Mouse (Mus musculus): ENCODE data around the gene Triobp.
A peak's percentile ranks its signal among the peaks of the same experiment; 100 is the strongest.

Gene Triobp

DNA sequence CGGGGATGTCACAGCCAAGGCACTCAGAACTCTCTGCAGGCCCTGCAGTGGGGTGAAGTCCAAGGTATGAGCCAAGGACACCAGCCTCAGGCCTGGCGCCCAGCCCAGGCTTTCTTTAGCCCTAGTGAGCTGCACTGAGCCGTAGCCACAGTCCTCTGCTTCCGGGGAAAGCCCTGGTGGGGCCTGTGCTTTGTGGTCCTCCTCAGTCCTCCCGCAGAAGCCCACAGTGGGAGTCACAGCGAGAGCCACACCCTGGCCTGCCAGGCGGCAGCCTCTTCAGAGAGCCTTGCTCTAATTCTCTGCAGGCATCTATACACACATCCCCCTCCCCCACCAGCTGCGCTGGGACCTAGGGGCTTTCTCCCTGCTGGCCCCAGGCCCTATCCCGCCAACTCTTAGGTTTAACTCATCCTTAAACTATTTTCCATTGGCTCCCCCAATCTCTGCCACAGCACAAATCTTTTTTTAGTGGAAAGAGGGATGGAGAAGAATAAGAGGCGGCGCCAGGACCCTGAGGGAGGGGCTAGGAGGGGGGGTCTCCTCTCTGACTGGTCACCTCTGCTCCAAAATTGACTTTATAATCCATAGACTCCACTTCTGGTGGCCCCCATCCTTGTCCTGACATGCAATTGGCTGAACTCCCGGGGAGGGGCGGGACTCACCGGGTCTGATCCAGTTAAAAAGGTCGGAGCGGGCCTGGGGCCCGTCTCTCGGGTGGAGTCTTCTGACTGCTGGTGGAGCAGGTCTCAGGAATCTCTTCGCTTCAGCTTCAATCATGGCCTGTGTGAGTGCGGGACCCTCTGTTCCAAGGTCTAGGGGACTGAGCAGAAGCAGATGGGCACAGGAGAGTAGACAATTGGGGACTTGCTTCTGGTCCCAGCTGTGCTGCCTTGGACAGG, 21.3 kb upstream of the Triobp start, which contains the start of gene Lgals1:
Lgals1 (plus strand) TSS at position 705 of the 899 bp plus-strand sequence.
- peak; percentile 96 for DNase-seq

DNA sequence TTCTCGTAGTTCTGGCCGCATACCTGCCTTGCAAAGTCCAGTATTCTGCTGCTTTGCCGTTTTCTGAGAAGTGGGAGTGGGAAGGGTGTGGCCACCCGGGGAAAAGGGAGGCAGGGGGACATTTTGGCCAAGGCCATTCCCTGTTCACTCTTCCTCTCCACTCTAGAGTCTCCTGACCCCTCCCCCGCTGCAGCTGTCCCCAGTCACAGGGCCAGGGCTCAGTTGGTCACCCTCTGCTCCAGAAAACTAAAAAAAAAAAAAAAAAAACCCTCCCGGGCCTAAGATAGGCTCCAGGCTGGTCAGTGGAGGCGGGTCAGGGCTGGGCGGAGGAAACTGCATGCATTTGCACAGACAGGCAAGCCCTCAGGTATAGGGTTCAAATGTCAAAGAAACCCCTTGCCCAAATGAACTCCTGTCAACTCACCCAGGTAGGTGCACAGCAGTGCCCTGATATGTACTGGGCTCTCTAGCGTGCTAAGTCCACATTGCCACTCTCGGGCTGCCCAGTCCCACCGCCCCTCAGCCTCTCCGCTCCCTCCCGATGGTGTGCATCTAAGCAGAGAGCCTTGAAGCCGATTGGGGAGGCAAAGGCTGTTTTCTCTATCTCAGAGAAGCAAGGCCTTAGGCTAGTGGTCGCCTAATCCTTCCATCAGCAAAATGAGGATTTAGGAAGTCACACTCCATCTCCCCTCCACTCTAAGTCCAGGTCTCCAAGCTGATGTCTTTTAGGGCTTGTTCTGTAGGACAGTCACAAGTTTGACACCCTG, 20.3 kb upstream of the Triobp start:
- peak; percentile 33 for DNase-seq

DNA sequence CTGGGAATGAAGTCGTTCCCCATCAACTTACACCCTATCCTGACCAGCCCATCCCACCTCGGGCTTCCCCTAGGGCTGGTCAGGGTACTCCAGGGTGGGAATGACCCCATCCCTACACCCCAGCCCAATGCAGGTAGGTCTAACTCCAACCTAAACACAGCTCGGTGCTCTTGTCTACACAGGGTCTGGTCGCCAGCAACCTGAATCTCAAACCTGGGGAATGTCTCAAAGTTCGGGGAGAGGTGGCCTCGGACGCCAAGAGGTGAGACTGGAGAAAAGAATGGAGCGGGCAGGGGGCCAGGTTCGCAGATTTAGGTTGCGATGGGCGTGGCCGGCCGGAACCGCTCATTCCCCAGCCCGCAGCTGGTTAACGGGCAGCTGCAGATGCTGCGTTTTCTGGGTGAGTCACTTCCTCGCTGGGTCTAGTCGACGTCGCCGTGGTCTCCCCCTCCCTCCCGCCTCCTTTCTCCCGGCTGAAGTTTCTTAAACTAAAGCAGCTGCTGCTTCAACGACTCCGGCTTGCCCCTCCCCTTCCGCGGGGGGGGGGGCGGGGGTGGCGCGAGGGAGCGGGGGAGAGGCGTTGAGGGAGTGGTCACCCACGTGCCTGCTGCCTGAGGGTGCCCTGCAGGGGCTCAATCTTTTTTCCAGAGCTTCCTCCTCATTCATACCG, 19.6 kb upstream of the Triobp start:
- DNase-seq, result peak; percentile 71

DNA sequence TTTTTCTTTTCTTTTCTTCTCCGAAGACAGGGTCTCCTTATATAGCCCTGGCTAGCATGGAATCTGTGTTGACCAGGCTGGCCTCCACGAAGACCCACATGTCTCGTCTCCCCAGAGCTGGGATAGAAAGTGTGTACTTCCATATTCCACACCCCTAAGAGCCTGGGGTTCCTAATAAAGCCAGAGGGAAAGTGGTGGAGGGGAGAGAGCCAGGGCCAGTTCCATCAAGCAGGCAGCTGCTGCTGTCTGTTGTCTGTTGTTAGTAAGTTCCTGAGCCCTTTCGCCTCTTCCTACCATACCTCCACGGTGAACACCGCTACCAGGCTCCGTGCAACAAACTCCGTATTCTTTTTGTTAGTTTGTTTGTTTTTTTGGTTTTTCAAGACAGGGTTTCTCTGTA, 19.0 kb upstream of the Triobp start:
- no peak for DNase-seq

DNA sequence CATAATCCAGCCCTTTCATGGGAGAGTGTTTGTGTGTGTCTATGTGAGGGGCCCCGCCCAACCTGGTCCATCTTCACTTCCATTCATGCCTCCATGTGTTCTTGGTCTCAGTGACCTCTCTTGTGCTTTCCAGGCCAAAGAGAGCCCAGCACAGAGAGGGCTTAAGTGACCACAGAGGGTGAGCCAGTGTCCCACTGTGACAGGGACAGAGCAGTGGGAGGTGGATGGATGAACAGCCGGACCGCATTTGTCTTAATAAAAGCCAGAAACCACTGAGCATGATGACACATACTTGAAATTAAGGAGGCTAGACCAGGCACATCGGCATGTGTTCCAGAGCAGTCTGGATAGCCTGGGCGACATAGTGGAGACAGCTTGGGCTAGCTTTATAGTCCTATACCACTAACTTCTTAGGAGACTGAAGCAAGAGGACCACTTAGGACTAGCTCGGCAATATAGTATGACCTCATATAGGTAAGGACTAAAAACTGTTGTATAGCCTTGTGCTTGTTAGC, 17.3 kb upstream of the Triobp start:
- no peak for DNase-seq

DNA sequence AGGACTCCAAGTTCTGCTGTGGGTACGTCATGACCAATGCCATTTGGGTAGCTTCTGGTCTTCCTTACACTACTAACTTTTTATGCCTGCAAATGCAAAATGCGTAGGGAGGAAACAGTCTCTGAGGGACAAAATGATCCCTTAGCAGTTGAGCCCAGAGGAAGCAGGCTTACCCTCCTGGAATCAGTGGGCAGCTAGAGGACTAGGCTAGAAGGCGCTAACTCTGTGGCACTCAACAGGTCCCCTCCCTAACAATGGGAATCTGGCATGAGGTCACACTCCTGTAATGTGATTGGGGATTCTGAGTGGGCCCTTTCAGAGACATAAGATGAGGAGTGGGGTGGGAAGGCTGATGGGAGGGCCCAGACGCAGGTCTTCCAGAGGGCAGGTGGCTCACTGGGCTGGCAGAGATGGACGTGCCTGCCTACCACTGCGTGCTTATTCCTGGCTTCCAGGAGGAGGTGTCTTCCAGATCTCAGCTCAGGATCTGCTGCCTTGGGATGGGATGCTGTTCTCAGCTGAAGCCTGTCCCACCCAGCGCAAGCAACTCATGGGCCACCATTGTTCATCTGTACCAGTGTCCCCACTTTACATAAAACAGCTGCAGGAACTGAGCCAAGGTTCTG, 16.6 kb upstream of the Triobp start:
- no peak for DNase-seq

DNA sequence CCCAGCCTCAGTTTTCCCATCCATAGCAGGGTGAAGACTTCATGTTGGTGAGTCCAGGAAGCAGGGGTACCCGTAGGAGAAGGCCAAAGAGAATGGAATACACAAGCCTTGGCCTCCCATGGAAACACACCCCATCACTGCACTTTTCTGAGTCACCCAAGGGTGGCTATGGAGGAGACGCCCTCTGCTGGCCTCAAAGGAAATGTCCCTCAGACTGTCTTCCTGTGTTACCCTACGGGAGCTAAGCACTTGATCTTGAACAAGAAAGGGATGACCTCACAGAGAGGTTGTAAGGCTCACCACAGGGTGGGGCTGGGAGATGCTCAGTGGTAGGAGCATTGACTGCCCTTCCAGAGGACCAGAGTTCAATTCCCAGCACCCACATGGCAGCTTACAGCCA, 15.9 kb upstream of the Triobp start:
- DNase-seq, result peak; percentile 67

DNA sequence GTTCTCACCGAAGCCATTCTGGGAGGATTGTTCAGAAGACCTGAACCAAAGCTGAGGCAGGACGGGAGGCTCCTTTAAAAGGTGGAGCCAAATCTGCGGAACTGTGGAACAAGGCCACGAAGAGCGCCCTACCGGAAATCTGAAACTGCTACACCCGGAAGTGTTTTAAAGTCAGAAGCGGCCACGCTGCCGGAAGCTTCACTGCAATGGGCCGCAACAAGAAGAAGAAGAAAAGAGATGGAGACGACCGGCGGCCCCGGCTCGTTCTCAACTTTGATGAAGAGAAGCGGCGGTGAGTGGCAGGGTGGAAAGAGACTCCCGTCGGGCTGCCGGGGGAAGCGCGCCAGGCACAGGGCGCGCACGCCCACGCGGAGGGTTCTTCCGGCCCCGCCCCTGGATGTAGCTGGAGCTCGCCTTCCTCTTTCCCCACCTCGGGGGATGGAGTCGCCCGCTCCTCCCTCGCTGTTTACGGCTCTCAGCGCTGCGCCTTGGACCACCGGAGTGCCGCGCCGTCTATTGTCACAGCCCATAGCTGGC, 12.7 kb upstream of the Triobp start, which contains the start of gene Nol12:
Nol12 (plus strand) TSS at position 150 of the 537 bp plus-strand sequence.
- peak; percentile 91 for DNase-seq

DNA sequence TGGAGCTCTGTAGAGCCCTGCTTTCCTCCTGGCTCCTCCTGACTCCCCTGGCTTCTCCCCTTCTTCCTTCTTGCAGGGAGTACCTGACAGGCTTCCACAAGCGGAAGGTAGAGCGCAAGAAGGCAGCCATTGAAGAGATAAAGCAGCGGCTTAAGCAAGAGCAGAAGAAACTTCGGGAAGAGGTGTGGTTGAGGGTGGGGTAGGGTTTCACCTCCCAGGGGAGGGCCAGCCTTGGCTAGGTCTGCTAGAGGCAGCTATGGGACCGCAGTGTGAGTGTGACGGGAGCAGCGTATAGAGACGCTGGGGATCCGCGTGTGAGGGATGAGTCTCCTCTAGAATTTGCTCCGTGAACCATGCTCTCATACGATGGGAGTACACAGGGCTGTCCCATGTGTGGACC, 11.1 kb upstream of the Triobp start:
- no peak for DNase-seq

DNA sequence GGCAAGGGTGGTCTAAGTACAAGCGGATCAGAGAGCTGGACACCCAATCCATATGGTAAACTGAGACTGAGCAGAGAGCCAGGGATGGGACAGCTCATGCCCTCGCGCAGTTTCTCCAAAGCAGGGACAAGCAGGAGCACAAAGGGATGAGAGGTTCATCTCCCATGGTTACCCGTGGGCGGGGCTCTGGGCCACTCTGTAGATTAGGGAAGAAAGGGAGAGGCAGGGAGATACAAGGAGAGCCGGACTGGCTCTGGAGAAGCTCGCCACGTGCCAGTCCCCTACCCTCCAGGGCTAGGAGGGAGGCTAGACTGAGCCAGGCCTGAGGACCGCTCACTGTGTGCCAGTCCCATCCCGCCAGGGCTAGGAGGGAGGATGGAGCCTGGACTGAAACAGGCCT, 10.2 kb upstream of the Triobp start:
- DNase-seq, result no peak

DNA sequence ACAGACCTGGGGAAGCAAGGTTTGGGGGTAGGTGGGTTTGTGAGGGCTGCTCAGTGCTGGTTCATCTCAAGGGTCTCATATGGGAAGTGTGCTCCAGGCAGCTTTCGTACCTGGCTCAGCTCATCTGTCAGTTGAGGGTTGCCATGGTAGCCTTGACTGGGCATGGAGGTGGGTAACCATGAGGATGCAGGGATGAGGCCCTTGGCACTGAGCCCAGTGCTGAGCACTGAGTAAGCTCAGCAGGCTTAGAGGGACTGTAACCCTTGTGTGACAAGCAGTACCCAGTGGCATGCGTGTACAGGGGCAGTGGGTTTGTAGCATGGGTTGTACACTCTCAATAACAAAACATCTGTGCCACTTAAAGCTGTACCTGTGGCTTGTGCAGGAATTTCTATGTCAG, 9.6 kb upstream of the Triobp start:
- DNase-seq, result no peak

DNA sequence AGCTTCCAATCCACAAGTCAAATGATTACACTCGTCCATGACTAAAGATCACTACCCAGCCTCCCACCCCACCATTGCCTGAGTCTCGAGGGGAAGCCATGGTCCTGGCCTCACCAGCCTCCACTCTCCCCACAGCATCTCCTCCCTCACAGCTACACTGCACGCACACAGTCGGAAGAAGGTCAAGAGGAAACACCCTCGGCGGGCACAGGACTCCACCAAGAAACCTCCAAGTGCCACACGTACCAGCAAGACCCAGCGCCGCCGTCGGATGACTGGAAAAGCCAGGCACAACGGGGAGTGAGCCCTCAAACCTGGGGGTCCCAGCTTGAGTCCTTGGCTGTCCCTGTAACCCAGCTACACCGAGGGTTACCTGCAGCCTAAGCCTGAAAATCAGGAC, 7.2 kb upstream of the Triobp start:
- no peak for DNase-seq

DNA sequence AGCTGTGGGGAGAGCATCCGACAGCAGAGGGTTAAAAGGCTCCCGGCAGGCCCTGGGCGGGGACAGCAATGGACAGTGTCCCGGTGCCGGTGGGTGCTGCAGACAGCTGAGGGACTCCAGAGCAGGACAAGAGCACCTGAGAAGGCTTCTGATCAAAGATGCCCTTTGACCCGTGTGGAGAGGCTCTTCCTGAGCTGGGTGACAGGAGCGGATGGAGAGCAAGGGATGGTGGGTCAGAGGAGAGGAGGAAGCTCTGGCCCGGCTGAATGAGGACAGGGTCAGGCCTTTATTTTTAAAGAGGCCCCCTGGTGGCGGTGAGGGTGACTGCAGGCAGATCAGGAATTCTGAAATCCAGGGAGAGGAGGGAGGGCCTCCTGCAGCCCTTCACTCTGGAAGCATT, 4.9 kb upstream of the Triobp start:
- peak; percentile 87 for DNase-seq

DNA sequence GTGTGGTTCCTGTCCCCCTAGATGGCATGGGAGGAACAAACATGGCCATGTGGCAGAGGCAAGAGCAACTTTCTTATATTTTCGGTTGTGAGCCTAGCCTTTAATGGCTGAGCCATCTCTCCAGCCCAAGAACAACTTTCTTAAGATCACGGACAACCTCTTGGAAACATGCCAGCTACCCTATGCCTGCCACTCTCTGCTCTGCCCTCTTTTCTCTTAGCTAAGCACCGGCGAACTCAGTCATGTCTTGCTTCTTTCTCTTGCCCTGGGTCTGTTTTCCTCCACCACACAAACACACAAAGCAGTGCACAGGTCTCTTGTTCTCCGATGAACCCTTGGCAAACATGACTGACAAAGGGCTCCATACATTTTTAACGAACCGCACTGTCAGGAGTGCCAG, 1.3 kb upstream of the Triobp start:
- no peak for DNase-seq

DNA sequence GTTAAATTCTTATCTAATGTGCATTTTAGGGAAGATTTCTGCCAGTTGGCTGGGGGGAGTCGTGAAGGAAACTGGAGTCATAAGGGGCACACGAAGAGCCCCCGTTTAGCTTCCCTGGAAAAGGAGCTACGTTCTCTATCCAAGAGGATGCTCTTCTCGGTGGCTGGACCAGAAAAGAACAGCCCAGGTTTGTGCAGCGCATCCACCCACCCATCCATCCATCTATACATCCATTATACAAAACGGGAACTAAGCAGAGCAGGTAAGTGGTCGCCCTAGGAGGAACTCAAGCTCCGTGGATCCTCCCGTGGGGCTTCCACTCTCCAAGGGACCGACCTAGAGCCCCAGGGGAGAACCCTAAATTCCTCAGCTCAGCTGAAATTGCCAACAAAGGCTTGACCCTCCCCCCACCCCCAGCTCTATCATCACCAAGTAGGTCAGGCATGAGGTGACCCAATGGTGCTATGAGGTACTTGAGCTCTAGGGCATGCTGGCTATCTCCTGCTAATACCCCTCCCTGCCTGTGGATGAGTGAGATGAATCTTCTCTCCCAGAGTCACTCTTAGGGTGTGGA, 715 bp downstream of the Triobp start:
- DNase-seq, result no peak

DNA sequence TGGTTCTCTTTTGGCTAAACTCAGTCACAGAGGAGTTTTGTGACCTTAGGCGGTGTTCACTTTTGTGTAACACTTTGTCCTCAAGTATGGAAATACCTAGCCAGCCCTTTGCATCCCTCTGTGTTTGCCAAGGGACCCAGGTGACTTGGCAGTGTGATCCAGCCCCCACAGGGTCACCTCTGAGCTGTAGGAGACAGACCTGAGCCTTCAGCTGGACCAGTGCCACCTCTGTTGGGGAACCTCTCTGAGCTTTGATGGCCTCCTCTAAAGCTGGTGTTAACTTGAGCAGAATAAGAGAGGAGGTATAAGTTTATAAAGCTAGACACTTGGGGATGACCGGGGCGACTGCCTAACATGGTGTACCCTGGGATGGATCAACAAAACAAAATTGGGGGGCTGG, 1.4 kb downstream of the Triobp start:
- DNase-seq, result no peak

DNA sequence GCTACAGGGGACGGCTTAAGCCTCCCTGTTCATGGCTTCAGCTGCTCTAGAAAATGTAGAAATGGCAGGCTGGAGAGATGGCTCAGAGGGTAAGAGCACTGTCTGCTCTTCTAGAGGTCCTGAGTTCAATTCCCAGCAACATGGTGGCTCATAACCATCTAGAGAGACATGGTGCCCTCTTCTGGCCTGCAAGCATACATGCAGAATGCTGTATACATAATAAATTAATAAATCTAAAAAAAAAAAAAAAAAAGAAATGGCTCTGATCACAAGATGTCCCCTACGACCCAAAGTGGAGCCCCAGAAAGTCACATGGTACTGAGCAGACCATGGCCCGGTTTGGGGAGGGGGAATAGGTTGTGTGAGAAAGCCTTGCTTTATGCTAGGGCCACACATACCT, 8.1 kb downstream of the Triobp start:
- DNase-seq, result no peak

DNA sequence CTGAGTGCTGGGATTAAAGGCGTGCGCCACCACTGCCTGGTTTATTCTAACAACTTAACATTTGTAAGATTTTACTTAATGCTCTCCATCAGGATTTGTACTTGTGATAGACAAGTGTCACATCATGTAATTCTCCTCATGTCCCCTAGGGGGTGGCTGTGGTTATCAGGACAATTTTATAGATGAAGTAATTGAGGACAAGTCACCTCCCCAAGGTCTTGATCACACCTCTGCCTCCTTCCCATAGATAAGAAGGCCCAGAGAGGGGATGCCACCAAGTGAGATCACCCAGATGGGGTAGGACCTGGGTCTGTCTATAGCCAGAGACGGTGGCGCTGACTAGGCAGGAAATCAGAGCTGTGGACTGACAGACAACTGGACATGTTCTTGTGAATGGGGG, 8.8 kb downstream of the Triobp start:
- peak; percentile 35 for DNase-seq

DNA sequence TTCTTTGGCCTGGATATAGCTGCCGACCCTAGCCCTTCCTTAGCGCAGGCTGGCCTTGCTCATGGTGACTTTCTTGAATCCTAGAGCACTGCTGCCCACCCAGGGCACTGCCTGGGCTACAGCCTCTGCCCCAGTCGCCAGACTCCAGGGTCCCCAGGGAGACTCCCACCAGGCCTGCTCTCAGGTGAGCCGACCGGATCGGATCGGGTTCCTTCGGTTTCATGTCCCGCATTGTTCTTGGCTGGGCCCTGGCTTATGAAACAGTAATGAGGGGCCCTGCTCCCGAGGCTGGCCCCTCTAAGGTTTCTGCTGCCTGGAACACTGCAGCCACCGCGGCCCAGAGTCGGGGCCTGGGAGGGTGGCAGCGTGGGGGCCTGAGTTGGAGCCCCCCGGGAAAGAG, 9.5 kb downstream of the Triobp start:
- DNase-seq, result no peak

DNA sequence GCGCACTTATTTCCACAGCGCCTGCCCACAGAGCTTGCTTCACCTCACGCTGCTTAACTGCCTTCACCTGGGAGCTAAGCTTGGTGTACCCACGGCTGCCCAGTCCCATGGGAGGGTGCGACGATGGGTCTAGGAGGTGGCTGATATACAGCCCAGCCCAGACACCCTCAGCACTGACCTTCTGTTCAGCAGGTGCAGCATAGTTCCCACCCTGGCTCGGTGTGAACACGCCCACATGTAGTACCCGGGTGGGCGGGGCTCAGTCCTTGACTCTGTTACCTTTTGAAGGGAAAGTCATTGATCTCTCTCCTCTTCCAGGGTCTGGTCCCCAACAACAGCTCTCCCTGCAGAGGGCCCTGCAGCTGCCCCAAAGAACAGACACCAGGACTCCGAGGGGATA, 12.0 kb downstream of the Triobp start:
- DNase-seq, result no peak

DNA sequence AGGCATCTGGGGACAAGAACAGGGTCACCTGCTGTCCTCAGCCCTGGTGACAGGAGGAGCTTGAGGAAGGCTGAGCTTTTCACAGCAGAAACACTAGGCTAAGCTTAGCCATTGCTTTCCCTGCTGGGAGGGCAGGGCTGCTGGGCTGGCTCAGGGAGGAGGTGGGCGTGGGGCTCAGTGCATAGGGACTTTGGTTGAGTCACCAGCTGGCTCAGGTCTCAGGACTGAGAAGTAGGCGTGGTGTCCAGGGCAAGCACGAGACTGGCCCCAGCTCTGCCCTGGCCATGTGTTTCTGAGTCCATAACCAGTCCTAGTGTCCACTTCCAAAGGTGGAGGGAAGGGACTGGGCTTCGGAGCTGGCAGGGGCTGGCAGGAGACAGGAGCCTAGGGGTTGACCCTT, 12.6 kb downstream of the Triobp start:
- no peak for DNase-seq

DNA sequence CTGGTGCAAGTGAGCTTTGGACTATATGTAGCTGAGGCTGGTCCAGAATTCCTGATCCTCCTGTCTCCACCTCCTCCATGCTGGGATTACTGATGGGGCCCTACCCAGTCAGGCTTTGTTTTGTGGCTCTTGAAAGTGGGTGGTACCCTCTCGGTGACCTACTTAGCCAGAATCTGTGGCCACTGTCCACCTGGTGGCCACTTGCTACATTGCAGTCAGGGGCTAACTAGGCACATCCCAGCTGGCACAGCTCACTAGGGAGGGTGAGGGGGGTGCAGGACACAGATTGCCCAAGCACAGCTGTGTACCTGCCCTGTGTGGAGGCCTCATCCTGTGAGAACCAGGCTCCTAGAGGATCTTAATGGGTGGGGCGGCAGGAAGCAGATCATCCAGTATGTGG, 15.4 kb downstream of the Triobp start:
- DNase-seq, result peak; percentile 69

All from kidney, adult 9 months (tissue).